Mouse (Mus musculus) monocyte, adult 5-6 weeks (primary cell): ENCODE data around the gene Sash3. TPM values are rescaled to one million over a fixed set of nuclear protein-coding genes. Genes with fewer than 3 reads are reported as not detected.
"Not testable (repeated sequence)": the region's sequence is repeated elsewhere in the genome, so short reads cannot be mapped to it uniquely, and the experiment has no call there.

ENCODE experiments used
- ATAC-seq: fragments of 153-309, 156-312 bp; replicated peaks from 2 replicates; pipeline ENCODE4 v1.8.0; 2017; ENCODE audit warnings: mild to moderate bottlenecking; ENCODE audit not compliant: low TSS enrichment, insufficient number of reproducible peaks, severe bottlenecking, poor library complexity, low FRiP score
- total RNA-seq: library from RNA; stranded (forward); fragments of 200-1000, 200-491, 200-594 nt; gene quantifications from 3 replicates; pipeline ENCODE4 v1.2.3, GENCODE M21; 2017

Gene Sash3
- total RNA-seq, 1 experiment from 2014 or later, result 193 TPM

GRCm38 (mm10) chrX:48197856-48198255 is 51.6 kb downstream of the Sash3 start:
- ATAC-seq, result no peak

- no peak for ATAC-seq
These were observed 52.8 kb downstream of the Sash3 start for GRCm38 (mm10) chrX:48199026-48199425.

DNA sequence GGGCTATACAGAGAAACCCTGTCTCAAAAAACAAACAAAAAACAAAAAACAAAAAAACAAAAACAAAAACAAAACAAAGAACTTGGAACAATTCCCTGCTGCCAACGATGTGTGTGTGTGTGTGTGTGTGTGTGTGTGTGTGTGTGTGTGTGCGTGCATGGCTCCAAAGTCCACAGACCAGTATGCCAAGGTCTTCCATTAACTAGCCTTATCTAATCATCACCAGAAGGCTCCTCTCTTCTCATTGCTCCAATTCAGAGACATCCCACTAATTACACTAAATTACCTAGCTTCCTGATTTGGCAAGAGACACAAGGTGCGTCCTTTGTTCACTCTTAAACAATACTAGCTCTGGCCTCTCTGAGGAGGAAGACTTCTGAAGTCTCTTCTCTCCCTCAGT is 54.5 kb downstream of the Sash3 start:
- ATAC-seq, result no peak

GRCm38 (mm10) chrX:48201973-48202372 is 55.7 kb downstream of the Sash3 start:
- peak; percentile 73 for ATAC-seq

DNA sequence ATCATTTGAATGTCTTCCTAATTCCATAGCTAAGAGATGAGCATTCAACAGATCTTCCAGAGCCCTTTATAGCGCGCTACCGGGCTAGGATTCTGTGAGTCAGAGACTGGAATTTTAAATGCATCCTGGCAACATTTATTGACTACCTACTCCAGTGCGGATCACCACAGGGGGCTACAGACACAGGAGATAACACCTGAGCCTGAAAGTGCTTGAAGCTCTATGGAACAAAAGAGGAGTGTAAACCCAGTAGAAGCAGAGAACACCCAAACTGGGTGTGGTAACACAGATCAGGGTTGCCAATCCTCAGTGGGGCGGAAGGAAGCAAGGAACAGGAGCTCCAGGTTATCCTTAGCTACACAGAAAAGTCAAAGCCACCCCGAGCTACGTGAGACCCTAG is 56.2 kb downstream of the Sash3 start:
- no peak for ATAC-seq

- no peak for ATAC-seq
These were observed 56.8 kb downstream of the Sash3 start for GRCm38 (mm10) chrX:48202995-48203394.

GRCm38 (mm10) chrX:48203763-48204162 is 57.5 kb downstream of the Sash3 start:
- no peak for ATAC-seq

GRCm38 (mm10) chrX:48204469-48204868 is 58.2 kb downstream of the Sash3 start:
- 0 out of 2 replicates have a peak, but pooled peaks have one; percentile 60 for ATAC-seq

- ATAC-seq, result peak; percentile 21; the same call in 1 of the 2 replicates
These were observed 61.7 kb downstream of the Sash3 start for GRCm38 (mm10) chrX:48207761-48208487.

- peak; percentile 99 for ATAC-seq
These were observed 62.4 kb downstream of the Sash3 start, which contains the start of gene Zdhhc9 for GRCm38 (mm10) chrX:48208519-48209185. TSS of gene Zdhhc9 (minus strand) at chrX:48208878.

- ATAC-seq, result not testable (repeated sequence)
These were observed 63.5 kb downstream of the Sash3 start for GRCm38 (mm10) chrX:48209746-48210145.

Other genes starting within 250 kb of the Sash3 start
- 6.5 to 13.6 TPM (median 6.7 TPM) in 3 replicates for gene Ocrl, start 234.0 kb upstream of the Sash3 start, total RNA-seq
- 0.11 to 0.38 TPM (median 0.29 TPM) in 3 replicates for gene Apln, start 111.6 kb upstream of the Sash3 start, total RNA-seq
- not detected in 3 replicates for gene Xpnpep2, start 37.7 kb upstream of the Sash3 start, total RNA-seq
- gene Zdhhc9, start 62.4 kb downstream of the Sash3 start, total RNA-seq, result 19.7 to 23.7 TPM (median 22.4 TPM) in 3 replicates
- gene Utp14a, start 110.4 kb downstream of the Sash3 start, total RNA-seq, result 37.3 to 41.0 TPM (median 40.2 TPM) in 3 replicates
- 2.1 to 13.5 TPM (median 4.3 TPM) in 3 replicates for gene Bcorl1, start 194.9 kb downstream of the Sash3 start, total RNA-seq